Mouse (Mus musculus) liver, postnatal 0 days (tissue): ENCODE results near the gene Nadk2.

Experiments
- CTCF ChIP-seq: sonication (generic); IDR thresholded peaks from 2 replicates; pipeline ENCODE4 v1.5.1; 2016; ENCODE audit warnings: antibody characterized with exemption, low read depth
- EP300 ChIP-seq: IDR thresholded peaks from 2 replicates; pipeline ENCODE4 v1.6.1; 2016; ENCODE audit warnings: antibody characterized with exemption, low read depth, mild to moderate bottlenecking

- no peak for TF ChIP-seq CTCF
- TF ChIP-seq EP300, result no peak
These were observed 68.4 kb downstream of the Nadk2 start for GRCm38 (mm10) chr15:9139447-9139846.
